Mouse (Mus musculus) layer of hippocampus, adult 18-20 months (tissue): ENCODE results near the gene Taar8b. TPM values are rescaled to one million over a fixed set of nuclear protein-coding genes. Genes with fewer than 3 reads are reported as not detected.

Source experiments
- DNase-seq, 2 experiments: peaks; one replicate each; pipeline ENCODE4 v3.0.0; 2022; ENCODE audit warnings: low spot score in 2 of 2
- total RNA-seq, 2 experiments: library from RNA; stranded (reverse); gene quantifications; 2 replicates each; pipeline ENCODE4 v1.2.3; 2021

Taar8b gene
- total RNA-seq, 2 experiments from 2014 or later, result not detected

GRCm38 (mm10) chr10:24049210-24049609 lies 42.9 kb downstream of the Taar8b start, which contains the start of gene Taar7f:
TSS of gene Taar7f (plus strand) at chr10:24049510.
- DNase-seq, result no peak

Other genes starting within 250 kb of the Taar8b start
- gene Vnn3, start 240.8 kb downstream of the Taar8b start, total RNA-seq, result under 1 TPM in 1 of 2 experiments, not detected in 1; 0.23 TPM
- under 1 TPM in 1 of 2 experiments, not detected in 1; 0.37 TPM for gene Vnn1, start 197.6 kb downstream of the Taar8b start, total RNA-seq
- gene Taar1, start 171.9 kb downstream of the Taar8b start, total RNA-seq, result not detected
- gene Taar2, start 153.7 kb downstream of the Taar8b start, total RNA-seq, result not detected
- gene Taar3, start 142.7 kb downstream of the Taar8b start, total RNA-seq, result not detected
- gene Taar4, start 131.8 kb downstream of the Taar8b start, total RNA-seq, result not detected
- not detected for gene Taar5, start 121.6 kb downstream of the Taar8b start, total RNA-seq
- gene Taar6, start 106.6 kb downstream of the Taar8b start, total RNA-seq, result not detected
- gene Taar7a, start 98.8 kb downstream of the Taar8b start, total RNA-seq, result not detected
- not detected for gene Taar7b, start 92.4 kb downstream of the Taar8b start, total RNA-seq
- not detected for gene Taar7d, start 65.1 kb downstream of the Taar8b start, total RNA-seq
- gene Taar7e, start 54.7 kb downstream of the Taar8b start, total RNA-seq, result not detected
- gene Taar7f, start 42.8 kb downstream of the Taar8b start, total RNA-seq, result not detected
- gene Taar8a, start 15.8 kb downstream of the Taar8b start, total RNA-seq, result not detected
- gene Taar8c, start 9.6 kb upstream of the Taar8b start, total RNA-seq, result not detected
- gene Taar9, start 17.2 kb upstream of the Taar8b start, total RNA-seq, result not detected
- 100 to 1,000 TPM; 134 to 140 TPM for gene Stx7, start 57.0 kb upstream of the Taar8b start, total RNA-seq
- 10 to 100 TPM; 10.1 to 11.4 TPM for gene Moxd1, start 131.2 kb upstream of the Taar8b start, total RNA-seq